Mouse (Mus musculus) spleen, postnatal 10 days (tissue): ENCODE results near the gene Csnk2a1.
"Not testable (repeated sequence)": the region's sequence is repeated elsewhere in the genome, so short reads cannot be mapped to it uniquely, and the experiment has no call there.

Source experiments
- DNase-seq, 2 experiments: peaks; one replicate each; pipeline ENCODE4 v3.0.0; 2021 to 2022; ENCODE audit warnings: low spot score in 2 of 2

Gene Csnk2a1

GRCm38 (mm10) chr2:152226248-152227050, at the start of gene Csnk2a1:
Gene Csnk2a1 (plus strand): TSS chr2:152226839.
- peak; percentile 85 to 92 for DNase-seq

- no peak for DNase-seq
Measured at GRCm38 (mm10) chr2:152177162-152177805, 49.4 kb upstream of the Csnk2a1 start.

- no peak for DNase-seq
Measured at GRCm38 (mm10) chr2:152177806-152178170, 48.9 kb upstream of the Csnk2a1 start.

- no peak for DNase-seq
Measured at GRCm38 (mm10) chr2:152178345-152178744, 48.3 kb upstream of the Csnk2a1 start.

- no peak for DNase-seq
Measured at GRCm38 (mm10) chr2:152179301-152179700, 47.3 kb upstream of the Csnk2a1 start.

DNA sequence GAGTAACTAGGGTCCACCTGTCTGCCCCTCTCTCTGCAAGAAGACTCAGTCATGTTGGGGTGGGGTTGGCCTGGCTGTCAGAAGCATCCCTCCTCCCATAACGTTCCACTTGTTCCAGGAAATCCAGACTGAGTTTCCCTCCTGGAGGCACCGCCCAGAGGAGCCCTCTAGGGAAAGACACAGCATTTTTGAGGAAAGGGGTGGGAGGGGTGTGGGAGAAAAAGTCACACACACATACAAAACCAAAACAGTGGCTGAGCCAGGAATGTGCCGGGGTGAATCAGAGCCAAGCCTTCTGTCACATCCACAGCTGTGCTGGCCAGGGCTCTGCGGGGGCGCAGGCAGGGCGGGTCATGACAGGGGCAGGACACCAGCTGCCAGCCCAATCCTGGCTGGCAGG, 46.3 kb upstream of the Csnk2a1 start:
- DNase-seq, result peak in 1 of 2 experiments; percentile 22

- DNase-seq, result no peak
Measured at GRCm38 (mm10) chr2:152187132-152187531, 39.5 kb upstream of the Csnk2a1 start.

DNA sequence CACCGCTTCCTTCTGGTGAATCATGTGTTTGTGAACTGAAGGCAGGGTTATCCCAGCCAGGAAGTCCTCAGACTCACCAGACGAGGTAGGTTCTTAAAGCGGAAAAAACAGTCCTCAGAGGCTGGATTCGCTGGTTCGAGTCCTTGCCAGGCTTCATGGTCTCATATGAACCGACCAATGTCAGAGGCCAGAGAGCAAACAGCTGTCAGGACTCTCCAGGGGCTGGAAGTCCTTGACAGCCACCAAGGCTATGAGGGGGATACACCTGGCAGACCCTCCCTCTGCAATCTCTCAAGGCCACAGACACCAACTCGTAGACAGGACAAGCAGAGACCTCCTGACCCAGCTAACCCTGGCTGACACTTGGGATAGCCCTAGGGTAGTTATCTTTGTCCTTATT, 37.4 kb upstream of the Csnk2a1 start:
- no peak for DNase-seq

DNA sequence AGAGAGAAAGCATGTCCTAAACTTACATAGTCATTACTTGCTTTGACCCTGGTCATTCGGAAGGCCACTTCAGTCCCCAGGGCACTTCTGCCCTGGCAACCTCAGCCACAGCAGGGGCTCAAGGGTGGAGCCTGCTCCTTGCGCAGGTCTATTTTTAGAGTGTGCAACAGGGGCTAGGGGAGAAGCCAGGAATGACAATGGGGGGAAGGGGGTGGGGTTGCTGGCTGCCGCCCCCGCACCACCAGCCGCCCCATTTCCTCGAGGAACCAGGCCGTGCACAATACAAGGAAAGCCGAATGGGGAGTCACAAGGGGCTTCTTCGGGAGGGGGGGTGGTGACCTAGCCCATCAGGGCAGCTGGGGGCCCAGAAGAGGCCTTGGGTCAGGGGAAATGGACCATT, 37.0 kb upstream of the Csnk2a1 start:
- no peak for DNase-seq

- DNase-seq, result no peak
Measured at GRCm38 (mm10) chr2:152190161-152190560, 36.5 kb upstream of the Csnk2a1 start.

- DNase-seq, result no peak
Measured at GRCm38 (mm10) chr2:152192591-152193345, 33.9 kb upstream of the Csnk2a1 start.

DNA sequence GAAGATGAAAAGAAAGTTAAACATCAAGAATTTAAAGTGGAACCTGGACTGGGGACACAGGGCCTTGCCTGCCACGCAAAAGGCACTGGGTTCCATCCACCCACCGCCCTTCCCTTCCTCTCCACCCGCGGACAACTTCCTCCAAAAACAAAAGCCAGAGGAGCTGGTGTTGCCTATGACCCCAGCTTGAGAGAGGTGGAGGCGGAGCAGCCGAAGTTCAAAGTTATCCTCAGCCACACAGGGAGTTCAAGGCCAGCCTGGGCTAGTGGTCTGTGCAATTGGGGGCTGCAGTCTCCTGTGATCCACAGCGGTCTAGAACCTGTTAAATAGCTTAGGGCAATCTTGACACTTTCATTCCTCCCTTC, 33.3 kb upstream of the Csnk2a1 start:
- no peak for DNase-seq

DNA sequence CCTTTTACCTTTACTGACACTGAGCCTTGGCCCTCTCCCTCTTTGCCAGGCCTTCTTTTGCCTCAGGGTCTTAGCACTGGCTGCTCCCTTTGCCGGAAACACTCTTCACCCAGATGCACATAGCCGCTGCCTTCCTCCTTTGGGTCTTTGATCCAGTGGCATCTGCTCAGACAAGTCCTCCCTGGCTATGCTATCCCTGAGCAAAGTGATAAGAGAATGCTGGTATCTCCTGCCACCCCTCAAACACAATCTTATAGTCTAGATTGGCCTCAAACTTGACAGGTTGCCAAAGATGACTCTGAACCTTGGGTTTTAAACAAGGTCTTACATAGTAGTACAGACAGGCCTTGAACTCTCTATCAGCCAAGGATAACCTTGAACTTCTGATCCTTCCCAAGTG, 32.1 kb upstream of the Csnk2a1 start:
- DNase-seq, result no peak

- DNase-seq, result no peak
Measured at GRCm38 (mm10) chr2:152196896-152197295, 29.7 kb upstream of the Csnk2a1 start.

DNA sequence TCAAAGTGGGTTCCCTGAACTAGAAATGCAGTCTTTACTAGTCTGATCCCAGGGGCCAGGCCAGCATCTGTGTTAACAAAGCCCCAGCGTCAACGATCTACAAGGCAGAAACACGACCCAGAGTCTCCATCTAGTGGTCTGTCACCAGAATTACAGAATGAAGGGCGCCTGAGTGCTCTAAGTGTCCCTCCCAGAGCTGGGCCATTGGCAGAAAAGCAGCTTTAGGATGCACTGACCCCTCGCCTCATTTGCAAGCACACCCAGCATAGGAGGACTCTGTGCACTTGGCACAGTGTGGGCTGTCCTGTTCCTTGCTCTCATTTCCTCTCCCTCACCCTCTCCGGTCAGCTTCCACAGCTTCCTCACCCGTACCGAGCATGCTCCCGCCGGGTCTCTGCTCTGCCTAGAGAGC, 29.3 kb upstream of the Csnk2a1 start:
- DNase-seq, result peak; percentile 24 to 55

GRCm38 (mm10) chr2:152206139-152206538, 20.5 kb upstream of the Csnk2a1 start:
- DNase-seq, result not testable (repeated sequence)

DNA sequence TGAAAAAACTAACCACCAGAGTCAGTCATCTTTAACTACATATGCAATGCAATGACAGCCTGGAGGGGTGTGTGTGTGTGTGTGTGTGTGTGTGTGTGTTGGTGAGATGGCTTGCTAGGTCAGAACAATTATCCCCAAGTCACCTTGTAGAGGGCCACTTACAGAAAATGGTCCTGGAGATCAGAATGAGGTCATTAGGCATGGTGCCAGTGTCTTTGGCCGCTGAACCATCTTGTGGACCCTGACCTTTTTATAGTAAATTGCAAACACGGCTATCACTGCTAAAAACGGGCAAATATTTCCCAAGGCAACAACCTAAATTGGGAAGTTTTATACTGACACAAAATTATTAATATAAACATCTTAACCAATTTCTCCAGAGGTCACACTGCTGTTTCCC, 14.8 kb upstream of the Csnk2a1 start:
- no peak for DNase-seq

- no peak for DNase-seq
Measured at GRCm38 (mm10) chr2:152216975-152217374, 9.7 kb upstream of the Csnk2a1 start.

- DNase-seq, result peak in 1 of 2 experiments; percentile 15
Measured at GRCm38 (mm10) chr2:152223521-152224300, 2.9 kb upstream of the Csnk2a1 start.

DNA sequence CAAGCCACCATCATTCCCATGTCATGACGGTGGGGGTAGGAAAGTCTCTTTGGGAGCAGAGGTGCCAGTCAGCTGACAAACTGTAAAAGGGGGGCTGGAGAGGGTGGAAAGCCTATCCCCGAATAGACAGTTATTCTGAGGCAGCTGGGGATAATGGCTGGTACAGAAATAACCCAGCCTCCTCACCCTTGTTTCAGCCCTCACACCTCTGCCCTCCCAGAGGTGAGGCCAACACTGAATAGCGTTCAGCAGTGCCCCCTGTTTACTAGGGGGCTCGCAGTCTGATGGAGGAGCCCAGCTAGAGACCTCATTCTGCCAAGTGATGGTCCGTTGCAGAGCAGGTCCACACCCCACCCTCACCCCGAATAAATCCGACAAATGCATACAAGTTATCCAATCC, 1.1 kb upstream of the Csnk2a1 start:
- peak in 1 of 2 experiments; percentile 14 for DNase-seq

- peak; percentile 77 to 81 for DNase-seq
Measured at GRCm38 (mm10) chr2:152227051-152227481, 427 bp downstream of the Csnk2a1 start.

- DNase-seq, result no peak
Measured at GRCm38 (mm10) chr2:152230046-152230445, 3.4 kb downstream of the Csnk2a1 start.
